Mouse (Mus musculus): ENCODE measurements around the gene Tmem59l. TPM values are rescaled to one million over a fixed set of nuclear protein-coding genes. Genes with fewer than 3 reads are reported as not detected.
A peak's percentile ranks its signal among the peaks of the same experiment; 100 is the strongest.
"Not testable (repeated sequence)": the region's sequence is repeated elsewhere in the genome, so short reads cannot be mapped to it uniquely, and the experiment has no call there.

The Tmem59l gene
- total RNA-seq (2021), result not detected
- long read RNA-seq, experiment 1, result 0 reads
- long read RNA-seq, experiment 2, result 0 reads

DNA sequence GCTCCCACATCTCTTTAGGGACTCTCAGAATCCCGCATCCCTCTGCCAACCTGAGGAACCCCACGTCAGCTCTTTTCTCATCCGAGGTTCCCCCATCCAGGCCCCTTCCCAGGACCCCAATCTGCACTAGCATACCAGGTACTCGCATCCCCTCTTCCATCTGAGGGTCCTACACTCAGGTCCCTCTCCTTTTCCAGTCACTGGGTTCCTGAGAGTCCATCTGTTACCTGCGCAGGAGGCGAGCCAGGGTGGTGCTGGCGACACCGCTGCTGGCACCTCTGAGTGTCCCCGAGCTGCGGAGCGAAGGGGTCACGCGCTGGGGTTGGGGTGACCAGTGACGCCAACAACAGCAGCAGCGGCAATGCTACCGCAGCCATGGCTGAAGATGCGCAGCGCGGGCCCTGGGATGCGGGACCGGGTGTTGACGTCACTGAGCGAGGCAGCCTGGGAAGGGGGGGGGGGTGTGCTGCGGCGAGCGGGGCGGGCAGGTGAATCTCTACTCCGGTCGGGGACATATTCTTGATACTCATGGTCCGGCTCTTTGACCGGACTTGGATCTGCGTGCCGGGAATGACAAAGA lies at the start of gene Tmem59l:
Gene Tmem59l (minus strand): TSS at position 418 of the 580 bp plus-strand sequence.
- DNase-seq, result no peak

GRCm38 (mm10) chr8:70535701-70536100 lies 48.5 kb upstream of the Tmem59l start:
- no peak for DNase-seq

- no peak for DNase-seq
Measured at GRCm38 (mm10) chr8:70535221-70535620, 48.1 kb upstream of the Tmem59l start.

DNA sequence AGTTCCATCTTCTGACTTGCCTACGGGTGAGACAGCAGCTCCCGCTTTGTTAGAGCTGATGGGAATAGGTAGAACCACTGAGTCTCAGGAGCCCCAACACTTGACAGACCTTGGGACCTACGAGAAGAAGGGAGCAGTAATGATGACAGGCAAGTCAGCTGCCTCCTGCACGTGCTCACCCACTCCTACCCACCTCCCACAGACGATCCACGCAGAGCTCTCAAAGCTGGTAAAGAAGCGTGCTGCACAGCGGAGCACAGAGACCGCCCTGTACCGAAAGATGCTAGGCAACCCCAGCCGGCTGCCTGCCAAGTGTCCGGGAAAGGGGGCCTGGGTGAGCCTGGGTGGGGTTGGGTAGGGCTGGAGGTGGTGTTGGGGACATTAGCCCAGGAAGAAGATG lies 47.1 kb upstream of the Tmem59l start:
- DNase-seq, result no peak

DNA sequence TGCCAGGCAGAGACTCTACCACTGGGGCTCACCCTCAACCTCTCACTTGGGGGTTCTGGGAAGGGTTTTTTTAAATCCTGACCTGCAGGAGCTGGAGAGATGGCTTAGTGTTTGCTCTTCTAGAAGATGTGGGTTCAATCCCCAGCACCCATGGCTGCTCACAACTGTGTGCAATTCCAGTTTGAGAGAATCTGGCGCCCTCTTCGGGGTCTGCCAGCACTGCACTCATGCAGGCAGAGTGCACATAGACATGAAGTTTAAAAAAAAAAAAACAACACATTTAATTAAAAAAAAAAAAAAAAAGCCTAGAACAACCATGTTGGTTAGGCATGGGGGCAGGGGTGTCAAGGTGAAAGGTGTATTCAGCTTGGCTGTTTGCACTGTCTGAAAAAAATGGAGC lies 43.2 kb upstream of the Tmem59l start:
- no peak for DNase-seq

DNA sequence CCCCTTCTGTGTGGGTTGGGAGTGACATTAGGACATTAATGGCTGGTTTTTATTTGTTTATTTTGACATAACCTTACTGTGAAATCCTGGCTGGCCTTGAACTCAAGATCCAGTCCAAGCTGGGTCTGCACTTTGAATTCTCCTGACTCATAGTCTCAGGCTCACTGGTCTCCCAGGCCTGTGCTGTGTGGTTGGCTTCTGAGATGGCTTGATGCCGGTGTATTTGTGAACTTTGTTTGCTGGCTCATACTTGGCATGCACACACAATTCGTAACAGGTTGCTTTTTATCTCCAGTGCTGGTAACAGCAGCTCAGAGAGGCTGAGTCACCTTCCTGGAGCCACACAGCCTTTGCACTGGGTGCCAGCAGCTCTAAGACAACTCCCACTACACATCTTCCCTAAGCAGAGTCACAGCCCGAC lies 42.6 kb upstream of the Tmem59l start:
- DNase-seq, result no peak

DNA sequence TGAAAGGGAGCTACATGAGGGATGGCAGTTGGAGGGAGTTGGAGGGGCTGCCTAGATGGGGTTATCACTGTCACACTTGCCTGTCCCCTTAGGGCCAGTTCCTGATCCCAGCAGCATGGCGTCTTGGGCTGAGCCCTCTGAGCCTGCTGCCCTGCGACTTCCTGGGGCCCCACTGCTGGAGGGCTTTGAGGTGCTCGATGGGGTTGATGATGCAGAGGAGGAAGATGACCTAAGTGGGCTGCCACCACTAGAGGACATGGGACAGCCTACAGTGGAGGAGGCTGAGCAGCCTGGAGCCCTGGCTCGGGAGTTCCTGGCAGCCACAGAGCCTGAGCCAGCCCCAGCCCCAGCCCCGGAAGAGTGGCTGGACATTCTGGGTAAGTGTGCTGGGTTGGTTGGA lies 42.1 kb upstream of the Tmem59l start:
- no peak for DNase-seq

GRCm38 (mm10) chr8:70528182-70528797 lies 41.1 kb upstream of the Tmem59l start:
- DNase-seq, result no peak

- DNase-seq, result peak; percentile 98 to 99
Measured at GRCm38 (mm10) chr8:70527512-70528181, 40.5 kb upstream of the Tmem59l start, which contains the start of the genes Fkbp8 and Kxd1. Gene Fkbp8 (plus strand): TSS chr8:70527724. Gene Kxd1 (minus strand): TSS chr8:70527956.

GRCm38 (mm10) chr8:70527111-70527511 lies 40.0 kb upstream of the Tmem59l start:
- no peak for DNase-seq

DNA sequence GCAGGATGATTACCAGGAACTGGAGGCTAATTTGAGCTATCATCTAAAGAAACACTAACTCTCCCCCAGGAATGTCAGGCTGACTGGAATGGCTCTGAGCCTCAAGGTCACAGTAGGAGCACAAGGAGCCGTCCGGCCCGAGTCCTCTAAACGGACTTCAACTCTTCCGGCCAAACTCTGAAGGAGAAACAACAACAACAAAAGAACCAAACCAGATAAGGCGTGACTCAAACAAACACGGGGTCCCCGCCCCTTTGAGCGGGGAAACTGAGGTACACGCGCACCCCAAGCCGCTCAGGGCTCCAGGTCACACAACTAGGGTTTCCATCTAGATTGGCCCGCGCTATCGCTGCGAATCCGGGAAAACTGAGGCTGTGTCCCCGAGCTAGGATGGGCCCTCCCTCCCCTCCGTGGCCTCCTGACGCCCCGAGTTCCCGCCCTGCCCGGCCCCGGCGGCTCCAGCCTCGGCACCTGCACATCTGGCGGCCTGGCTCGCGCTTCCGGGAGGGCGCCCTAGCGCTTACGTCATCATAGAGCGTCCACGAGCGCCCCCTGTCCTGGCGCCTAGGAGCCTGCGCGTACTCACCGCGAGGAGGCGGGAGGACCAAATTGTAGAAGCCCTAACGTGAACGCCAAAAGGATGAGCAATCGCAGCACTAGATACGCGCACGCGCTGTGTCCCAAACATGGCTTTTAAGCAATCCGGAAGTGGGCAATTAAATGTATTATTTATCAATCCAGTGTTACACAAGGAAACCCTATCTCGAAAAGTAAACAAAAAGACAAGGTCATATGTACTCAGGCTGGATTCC lies 35.6 kb upstream of the Tmem59l start:
- peak; percentile 96 to 98 for DNase-seq

GRCm38 (mm10) chr8:70519606-70520005 lies 32.4 kb upstream of the Tmem59l start:
- DNase-seq, result no peak

- DNase-seq, result no peak
Measured at GRCm38 (mm10) chr8:70519043-70519442, 31.9 kb upstream of the Tmem59l start.

GRCm38 (mm10) chr8:70517940-70518643 lies 30.9 kb upstream of the Tmem59l start:
- no peak for DNase-seq

DNA sequence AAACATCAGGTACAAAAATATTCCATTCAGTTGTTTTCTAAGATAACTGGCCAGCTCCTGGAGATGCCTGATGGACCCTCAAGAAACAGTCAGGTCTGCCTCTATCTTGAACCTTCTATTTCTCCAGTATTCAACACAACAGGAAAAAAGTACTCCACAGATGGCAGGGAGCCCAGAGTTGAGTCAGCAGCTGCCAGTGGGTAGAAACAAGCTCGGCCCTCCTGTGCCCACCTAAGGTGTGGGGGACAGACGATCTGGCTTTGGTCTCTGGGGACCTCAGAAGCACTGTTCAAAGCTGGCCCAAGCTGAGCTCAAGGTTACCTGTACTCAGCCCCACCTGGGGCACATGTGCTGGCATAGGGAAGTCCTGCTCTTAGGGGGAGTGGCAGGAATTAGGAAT lies 26.3 kb upstream of the Tmem59l start:
- no peak for DNase-seq

DNA sequence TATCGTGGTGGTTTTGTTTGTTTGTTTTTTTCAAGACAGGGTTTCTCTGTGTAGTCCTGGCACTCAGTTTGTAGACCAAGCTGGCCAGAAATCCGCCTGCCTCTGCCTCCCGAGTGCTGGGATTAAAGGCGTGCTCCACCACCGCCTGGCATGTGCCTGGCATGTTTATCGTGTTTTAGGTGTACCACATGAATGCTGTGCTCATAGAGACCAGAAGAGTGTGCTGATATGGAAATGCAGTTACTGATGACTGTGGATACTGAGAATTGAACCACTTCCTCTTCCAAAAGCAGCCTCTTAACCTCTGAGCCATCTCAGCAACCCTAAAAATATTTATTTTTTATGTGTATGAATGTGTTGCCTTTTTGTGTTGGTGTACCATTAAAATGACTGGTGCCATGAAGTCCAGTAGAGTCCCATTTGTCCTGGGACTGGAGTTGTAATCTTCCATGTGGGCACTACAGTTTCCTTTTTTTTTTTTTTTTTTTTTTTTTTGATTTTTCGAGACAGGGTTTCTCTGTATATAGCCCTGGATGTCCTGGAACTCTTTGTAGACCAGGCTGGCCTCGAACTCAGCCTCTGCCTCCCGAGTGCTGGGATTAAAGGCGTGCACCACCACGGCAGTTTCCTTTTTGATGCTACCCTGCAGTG lies 25.2 kb upstream of the Tmem59l start:
- DNase-seq, result no peak

DNA sequence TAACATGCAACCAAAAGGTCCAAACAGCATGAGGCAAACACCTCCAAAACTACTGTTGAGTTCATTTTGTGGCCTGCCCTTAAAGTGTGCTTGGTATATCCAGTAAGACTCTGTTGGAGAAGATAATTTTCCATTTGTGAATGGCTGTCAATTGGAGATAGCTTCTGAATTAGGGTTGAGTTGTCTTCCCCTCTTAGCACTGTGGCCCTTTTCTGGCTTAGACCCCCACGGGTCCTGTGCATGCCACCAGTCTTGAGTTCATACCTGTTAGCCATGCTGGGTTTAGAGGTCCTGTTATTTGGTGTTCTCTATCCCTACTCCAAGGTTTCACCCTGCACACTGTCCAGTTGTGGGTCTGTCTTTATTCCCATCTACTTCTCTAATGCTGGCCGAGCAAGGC lies 24.6 kb upstream of the Tmem59l start:
- DNase-seq, result no peak

GRCm38 (mm10) chr8:70511174-70511573 lies 24.0 kb upstream of the Tmem59l start:
- not testable (repeated sequence) for DNase-seq

- DNase-seq, result peak; percentile 97 to 98
Measured at GRCm38 (mm10) chr8:70510228-70510915, 23.2 kb upstream of the Tmem59l start, which contains the start of gene Uba52. Gene Uba52 (minus strand): TSS chr8:70510801.

GRCm38 (mm10) chr8:70509281-70509952 lies 22.3 kb upstream of the Tmem59l start:
- no peak for DNase-seq

Data from heart, adult 18-20 months (tissue).